Mouse (Mus musculus) common myeloid progenitor, adult 5-6 weeks (primary cell): ENCODE measurements around the gene Mrpl24. TPM values are rescaled to one million over a fixed set of nuclear protein-coding genes. Genes with fewer than 3 reads are reported as not detected.

Experiments used
- ATAC-seq: replicated peaks from 2 replicates; pipeline ENCODE4 v1.8.0; 2016; ENCODE audit warnings: low read depth, mild to moderate bottlenecking, moderate TSS enrichment, inconsistent platforms; ENCODE audit not compliant: poor library complexity, severe bottlenecking
- total RNA-seq: library from RNA; stranded (forward); fragments of 200-1000, 187-1606 nt; gene quantifications from 2 replicates; pipeline ENCODE4 v1.2.3, GENCODE M21; 2017

Mrpl24 gene
- total RNA-seq, 1 experiment from 2014 or later: 121 TPM

DNA sequence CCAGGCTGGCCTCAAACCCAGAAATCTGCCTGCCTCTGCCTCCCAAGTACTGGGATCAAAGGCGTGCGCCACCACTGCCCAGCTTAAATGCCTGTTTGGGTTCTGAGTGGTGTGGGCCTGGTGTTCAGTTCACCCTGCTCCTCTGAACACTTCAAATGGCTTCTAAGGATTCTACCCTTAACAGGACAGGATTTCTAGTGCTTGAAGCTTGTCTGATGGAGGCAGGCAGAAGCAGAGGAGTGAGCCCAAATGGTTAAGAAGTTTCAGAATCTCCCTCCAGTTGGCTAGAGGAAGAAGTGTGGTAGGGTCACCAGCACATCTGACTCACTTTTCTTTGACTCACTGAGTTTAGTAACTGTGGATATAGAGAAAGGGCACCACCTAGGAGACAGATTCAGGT is 9.9 kb upstream of the Mrpl24 start:
- no peak for ATAC-seq

DNA sequence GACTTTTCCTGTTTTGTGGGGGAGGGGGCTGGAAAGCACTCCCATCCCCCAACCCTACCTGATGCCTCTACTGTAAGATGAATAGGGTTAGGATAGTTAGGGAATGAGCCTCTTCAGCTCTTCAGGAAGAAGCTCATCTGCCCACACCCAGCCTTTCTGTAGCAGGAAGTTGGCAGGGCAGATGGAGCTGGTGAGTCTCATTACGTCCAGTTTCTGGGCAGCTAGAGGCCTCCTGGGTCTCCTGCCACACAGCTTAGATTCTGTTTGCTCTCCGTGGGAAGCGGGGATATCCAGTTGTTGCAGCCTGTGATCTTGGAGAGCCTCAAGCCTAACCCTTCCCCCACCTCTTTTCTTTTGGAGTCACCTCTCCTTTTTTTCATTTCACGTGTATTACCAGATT is 9.4 kb upstream of the Mrpl24 start:
- ATAC-seq: no peak

DNA sequence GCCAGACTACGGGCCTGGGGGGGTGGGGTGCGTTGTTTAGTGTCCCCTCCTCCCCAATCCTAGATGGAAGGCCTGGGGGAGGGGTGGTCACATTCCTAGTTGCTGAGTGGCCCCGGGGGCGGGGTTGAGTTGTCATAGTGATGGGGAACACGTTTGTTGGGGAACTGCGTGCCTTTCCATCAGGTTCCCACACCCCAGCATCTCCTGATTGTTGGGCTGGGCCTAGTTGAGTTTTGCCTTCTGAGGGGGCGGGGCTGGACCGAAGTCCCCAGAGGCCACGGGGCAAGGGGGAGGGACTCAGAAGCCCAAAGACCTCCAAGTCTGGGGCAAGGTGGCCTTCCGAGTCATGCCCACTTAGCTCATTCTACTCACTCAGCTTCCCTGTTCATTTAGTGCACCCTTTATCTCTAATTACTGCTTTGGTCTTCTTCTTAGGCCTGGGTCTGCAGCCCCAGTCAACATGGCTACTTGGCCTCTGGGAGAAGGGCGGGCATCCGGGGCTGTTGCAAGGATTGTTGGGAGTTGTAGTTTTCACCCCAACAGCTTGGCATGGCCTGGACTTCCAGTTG is 8.6 kb upstream of the Mrpl24 start:
- peak; percentile 20; the same call in 1 of the 2 replicates for ATAC-seq

DNA sequence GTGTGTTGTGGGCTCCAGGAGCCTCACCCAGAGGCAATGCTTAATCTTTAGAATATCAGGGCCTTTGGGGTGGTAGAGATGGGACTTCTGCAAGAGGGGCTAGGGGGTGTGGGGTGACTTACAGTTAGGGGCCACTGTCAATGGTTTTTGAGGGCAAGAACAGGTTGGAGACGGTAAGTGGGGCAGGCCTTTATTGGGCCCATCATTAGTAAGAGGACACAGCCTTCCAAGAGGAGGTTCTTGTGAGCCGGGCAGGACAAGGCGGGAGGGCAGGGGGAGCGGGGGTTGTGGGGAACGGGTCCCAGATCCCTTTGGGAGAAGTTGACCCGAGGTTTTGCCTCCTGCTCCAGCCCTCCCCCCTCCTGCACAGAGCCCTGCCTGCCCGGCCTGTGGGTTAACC is 5.8 kb upstream of the Mrpl24 start:
- no peak for ATAC-seq

DNA sequence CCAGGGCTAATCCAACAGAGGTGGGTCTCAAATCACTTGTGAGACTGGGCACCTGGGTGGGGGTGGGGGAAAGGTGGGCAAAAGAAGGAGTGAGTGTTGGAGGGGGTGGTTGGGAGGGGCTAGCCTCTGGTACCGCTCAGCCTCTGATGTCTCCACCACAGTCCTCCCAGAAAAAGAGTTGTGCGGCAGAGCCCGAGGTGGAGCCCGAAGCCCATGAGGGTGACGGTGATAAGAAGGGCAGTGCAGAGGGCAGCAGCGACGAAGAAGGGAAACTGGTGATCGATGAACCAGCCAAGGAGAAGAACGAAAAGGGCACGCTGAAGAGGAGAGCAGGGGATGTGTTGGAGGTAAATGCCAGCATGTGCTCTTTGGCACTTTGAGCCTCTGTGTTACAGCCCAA is 5.4 kb upstream of the Mrpl24 start:
- no peak for ATAC-seq

DNA sequence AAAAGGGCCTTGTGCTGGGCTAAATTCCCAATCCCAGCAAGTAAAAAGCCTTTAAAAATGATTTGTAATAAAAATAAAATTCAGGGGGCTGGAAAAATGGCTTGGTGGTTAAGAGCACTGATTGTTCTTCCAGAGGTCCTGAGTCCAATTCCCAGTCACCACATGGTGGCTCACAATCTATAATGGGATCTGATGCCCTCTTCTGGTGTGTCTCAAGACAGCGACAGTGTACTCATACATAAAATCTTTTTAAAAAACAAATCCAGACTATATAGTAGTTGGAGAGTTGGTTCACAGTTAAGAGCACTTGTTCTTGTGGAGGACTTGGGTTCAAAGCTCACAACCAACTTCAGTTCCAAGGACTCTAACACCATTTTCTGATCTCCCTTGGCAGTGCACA is 2.3 kb upstream of the Mrpl24 start:
- ATAC-seq: no peak

DNA sequence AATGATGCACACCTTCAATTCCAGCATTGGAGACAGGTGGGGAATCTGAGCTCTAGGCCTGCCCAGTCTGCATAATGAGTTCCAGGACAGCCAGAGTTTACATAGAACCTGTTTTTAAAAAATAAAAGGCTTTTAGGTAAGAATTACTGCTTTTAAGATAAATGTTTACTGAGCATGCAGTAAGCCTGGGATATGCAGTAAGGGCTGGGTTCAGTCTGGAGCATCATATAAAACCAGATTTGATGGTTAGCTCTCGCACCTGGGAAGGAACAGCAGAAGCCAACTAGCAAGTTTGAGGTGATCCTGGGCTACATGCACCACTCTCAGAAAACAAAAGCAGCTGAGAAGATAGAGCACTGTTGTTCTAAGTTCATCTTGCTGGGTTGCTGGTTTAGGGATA is 755 bp upstream of the Mrpl24 start:
- no peak for ATAC-seq

DNA sequence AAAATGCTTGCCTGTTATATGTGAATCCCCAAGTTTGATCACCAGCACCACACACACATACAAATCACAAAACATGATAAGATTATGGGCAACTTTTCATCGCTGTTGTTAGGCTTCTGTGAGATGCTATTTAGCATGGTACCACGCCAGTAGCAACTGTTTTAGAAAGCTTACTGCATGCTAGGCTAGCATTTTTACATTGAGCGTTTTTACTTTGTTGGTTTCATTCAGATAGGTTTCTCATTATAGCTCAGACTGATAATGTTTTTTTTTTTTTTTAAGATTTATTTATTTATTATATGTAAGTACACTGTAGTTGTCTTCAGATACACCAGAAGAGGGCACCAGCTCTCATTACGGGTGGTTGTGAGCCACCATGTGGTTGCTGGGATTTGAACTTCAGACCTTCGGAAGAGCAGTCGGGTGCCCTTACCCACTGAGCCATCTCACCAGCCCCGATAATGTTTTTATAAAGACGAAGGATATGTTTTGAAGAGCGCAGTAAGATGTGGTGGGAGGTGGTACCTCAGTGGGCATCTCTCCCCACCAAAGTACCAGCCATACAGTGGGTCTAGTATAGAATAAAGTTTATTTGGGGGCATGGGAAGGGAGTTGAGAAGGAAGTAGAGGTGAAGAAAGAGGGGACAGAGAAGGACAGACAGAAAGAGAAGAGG is 1.1 kb downstream of the Mrpl24 start:
- ATAC-seq: no peak

DNA sequence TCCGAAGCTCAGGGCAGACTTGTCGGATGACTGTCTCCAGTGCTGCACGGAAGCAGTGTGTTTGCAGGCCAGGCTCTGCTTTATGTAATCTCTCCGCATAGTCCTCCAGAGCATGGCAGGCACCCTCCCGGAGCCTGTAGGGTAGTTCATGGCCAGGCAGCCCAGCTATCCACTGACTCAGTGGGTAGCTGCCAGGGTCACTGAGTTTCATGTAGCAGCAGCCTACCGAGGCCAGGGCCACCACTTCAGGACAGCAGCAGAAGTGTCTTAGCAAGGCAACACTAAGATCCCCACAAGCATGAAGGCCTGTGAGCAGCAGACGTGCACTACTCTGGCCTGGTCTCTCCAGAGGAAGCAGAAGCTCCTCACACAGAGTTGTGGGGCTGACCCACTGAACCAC is 5.7 kb downstream of the Mrpl24 start:
- ATAC-seq: no peak

DNA sequence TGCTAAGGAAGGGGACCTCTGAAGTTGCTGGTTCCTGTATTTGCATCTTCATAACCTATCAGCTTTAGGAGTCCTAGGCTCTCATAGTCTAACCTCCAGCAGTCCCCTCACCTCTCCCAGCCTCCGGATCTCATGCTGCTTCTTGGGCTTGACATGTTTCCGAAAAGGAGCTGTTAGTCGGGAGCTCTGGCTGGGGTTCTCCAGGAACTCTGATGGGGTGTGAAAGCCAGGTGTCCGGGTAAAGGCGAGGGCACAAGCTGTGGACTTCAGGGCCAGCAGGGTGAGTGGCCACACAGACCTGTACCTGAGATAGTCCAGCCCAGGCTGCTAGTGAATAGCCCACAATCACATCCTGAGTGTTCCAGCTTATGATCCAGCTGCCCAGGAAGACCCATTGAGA is 8.1 kb downstream of the Mrpl24 start:
- ATAC-seq: no peak

DNA sequence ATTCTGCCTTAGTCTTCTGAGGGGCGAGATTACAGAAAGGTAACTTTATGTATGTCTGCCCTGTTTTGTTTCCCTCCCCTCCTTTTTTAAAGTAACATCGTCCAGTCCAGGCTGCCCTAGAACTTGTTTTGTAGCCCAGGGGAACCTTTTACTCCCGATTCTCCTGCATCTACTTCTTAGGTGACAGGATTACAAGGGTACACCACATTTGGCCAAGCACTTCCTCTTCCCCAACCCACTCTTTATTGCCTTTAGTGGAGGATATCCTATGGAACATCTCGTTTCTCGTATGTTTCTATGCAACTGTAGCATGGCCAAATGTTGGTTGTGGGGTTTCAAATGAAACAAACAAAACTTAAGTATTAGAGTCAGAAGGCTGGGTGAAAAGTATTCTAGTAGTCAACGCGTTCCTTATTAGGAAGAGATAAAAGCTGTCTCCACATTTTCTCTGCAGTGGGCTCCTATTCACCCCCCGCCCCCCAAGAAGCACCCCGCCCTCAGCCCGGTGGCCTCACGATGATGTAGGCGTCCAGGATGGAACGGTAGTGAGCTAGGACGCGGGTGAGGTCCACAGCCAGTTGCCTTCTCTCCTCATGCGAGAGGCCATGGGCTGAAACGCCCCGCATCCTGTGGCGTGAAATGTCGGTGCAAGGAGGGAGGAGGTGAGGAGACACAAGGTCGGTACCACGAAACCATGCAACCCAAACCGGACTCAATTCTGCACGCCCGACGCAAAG is 10.2 kb downstream of the Mrpl24 start:
- peak; percentile 28 for ATAC-seq

DNA sequence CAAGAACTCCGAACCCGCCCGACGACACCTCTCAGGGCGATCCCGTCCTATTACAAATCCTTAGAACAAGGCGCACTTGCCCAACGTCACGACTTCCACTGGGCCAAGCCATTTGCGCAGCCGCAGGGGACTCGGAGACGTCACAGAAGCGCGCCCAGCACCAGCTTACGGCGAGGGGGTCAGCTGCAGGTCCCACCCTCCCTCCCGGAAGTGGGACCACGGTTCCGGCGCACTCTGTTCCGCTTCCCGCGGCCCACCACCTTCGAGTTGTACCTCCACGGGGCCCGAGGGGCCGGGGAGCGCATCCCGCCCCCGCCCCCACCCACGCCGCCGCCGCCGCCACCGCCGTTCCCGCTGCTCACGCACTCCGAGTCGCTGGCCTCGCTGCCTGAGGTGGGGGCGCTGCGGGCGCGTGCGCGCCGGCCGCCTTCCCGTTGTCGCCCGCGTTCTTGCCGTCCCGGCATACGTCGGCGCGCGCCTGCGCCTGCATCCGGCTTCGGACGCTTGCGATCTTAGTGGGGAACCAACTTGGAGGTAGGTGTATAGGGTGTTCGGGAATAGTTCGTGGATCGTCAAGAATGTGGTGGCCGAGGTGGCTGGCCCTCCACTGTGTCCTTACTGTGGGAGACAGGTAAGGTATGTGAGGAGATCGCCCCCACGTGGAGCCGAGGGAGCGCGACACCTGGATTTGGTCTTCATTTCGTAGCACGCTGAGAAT is 10.9 kb downstream of the Mrpl24 start, which contains the start of the genes Isg20l2 and Rrnad1:
TSS of gene Isg20l2 (plus strand) at position 237 of the 718 bp plus-strand sequence.
TSS of gene Rrnad1 (minus strand) at position 640 of the 718 bp plus-strand sequence.
- peak; percentile 96 for ATAC-seq

DNA sequence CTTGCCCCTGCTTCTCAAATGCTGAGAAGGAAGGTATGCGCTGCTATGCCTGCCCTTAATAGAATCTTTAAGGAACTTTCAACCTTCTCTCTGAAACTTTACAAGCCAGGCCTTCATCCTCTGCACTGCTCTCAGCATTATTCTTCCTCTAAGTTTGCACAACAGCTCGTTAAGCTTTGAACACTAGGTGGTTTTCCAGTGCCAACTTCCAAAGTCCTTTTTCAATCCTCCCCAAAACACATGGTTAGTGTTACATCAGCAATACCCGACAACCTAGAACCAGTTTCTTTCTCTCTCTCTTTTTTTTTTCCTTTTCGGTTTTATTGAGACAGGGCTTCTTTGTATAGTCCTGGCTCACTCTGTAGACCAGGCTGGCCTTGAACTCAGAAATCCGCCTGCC is 14.7 kb downstream of the Mrpl24 start:
- ATAC-seq: no peak

DNA sequence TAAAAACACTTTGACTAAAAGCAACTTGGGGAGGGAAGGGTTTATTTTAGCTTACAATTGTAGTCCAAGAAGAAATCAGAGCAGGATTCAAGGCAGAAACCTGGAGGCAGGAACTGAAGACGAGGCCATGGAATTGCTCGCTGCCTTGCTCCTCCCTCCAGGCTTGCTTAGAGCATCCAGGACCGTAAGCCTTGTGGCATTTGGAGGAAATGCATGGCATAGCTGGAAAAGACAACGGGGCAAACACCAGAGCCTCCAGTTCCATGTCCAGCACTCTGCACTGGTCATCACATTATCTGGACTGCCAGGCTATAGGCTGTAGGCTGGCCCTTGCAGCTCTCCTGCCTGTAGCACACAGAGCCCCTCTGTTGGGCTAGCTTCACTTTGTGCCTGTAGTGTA is 15.2 kb downstream of the Mrpl24 start:
- ATAC-seq: no peak

DNA sequence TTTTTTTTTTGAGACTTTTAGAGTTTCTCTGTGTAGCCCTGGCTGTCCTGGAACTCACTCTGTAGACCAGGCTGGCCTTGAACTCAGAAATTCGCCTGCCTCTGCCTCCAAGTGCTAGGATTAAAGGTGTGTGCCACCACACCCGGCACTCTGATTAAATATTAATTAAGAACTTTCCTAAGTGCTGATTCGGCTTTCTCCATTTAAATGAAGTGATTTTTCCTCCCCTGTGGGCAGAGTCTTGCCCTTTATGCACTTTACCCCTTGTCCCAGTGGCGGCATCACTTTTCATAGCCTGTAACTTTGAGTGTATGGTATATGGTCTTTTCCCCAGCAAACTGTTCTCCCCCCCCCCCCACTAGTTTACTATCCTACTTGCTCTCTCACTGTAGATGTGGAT is 15.9 kb downstream of the Mrpl24 start:
- ATAC-seq: no peak

DNA sequence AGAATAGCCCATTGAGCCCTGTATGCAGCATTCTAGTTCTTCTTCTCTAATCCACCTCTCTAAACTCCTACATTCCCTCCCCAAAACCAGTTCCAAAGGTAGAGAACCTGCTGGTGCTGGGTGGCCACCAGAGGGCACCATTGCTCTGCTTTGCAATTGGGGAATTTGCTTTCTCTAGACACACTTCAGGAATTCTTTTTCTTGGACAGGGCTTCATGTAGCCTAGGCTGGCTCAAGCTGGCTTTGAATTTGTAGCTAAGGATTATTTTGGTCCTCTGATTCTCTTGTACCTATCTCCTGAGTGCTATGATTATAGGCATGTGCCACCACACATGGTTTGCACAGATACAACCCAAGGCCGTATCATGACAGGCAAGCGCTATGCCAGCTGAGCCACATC is 16.5 kb downstream of the Mrpl24 start:
- ATAC-seq: peak; percentile 78

DNA sequence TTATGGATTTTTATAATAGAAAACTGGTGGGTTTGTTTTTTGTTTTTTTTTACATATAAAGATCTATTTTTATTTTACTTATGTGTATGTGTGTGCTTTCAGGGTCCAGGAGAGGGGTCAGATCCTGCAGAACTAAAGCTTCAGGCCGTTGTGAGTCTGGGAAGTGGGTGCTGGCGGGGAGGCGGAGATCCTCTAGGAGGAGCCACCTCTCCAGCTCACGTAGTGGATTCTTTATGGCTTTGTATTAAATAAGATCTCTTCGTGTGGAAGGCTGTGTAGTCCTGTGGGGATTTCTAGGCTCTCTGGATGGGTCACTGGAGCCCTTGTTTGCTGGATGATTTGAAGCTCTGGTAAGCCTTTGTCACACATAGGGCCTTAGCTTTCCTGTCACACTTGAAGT is 21.3 kb downstream of the Mrpl24 start:
- no peak for ATAC-seq

DNA sequence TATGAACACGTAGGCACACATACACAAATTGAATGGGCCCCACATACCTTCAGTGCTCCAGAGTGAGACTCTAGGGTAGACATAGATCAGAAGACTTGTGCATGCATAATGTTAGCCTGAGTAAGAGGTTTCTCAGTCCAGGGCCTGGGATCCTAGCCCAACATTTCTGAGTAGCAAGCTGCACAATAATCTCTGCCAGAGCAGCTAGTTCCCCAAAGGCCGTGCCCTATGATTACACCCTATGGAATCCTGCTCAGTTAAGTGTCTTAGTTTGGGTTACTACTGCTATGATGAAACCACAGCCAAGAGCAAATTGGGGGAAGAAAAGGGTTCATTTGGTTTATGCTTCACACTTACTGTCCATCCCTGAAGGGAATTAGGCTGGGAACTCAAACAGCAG is 23.2 kb downstream of the Mrpl24 start:
- ATAC-seq: no peak

DNA sequence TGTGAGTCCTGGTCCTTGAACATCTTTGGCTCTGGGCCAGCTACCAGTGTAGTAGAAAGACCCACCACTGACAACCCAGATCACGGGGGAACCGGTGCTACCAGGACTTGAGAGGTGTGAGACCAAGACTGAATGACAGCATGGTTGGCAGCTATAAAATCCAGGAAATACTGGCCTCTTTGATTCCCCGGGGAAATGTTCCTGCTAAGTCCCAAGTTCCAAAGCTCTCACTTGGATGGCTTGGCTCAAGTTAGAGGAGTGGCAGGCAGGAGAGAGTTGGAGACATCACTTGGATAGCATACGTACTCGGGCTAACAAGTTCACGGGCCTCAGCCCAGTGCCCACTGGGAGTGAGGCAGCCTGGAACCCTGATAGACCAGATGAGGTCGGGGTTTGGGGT is 24.3 kb downstream of the Mrpl24 start:
- no peak for ATAC-seq

DNA sequence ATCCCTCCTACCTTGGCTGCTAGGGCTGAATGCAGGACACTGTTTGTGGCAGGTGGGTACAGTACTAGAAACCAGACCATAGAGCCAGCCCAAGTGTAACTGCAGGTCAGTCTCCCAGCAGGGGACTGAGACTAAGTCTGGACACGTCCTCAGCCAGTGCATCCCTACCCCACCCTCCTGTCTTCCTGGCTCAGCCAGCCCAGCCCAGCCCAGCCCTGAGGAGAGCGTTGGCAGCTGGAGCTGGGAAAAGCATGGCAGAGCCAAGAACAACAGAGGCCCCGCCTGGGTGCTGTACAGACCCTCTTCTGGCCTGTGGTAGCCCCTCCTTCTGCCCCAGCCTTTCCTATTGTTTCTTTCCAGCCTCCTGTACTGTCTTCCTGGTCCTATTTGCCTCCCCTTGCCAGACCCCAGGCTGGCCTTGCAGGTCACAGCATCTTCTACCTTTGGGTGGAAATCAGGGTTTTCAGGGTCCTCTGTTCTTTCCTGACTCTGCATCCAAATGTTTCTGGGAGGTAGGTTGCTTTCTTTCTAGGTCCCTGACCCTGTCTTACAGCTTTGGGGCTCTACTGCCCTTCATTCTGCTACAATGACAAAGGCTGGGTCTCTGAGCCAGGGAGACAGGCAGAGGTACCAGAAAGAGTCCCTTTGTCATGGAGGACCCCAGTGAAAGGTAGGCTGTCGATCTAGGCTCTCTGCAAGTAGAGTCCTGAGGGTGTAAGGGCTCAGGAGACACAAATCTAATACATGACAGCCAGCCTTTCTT is 25.7 kb downstream of the Mrpl24 start:
- no peak for ATAC-seq
